Mouse (Mus musculus): Measurements from ENCODE around the gene Btbd17.

The Btbd17 gene

DNA sequence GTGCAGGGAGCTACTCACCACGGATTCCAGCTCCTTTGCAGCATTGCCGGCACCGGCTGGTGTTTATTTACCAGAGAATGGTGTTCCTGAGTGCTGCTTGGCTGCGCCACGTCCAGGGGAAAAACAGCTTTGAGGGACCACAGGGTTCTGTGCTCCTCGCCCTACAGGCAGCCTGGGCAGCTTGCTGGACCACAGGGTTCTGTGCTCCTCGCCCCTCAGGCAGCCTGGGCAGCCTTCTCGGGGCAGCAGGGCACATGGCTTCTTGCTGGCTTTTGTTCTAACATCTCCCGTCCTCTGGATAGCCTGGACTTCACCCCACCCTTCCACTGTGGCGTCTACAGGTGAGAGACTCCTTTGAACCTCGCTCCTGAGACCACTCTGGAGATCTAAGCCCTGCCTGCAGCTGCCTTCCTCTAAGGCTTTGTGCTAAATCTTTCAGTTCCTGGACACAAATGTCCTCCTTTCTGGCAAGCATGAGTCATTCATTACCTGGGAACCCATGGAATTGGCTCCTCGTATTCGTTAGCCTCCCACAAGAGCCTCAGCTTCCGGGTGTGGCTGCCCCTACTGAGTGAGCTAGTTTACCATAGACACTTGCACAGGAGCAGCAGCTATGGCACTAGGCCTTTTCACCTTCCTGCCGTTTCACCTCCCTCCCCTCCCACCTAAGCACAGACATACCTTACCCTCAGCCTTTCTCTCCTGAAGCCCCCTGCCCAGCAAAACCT is 7.0 kb upstream of the Btbd17 start:
- no peak for DNase-seq

DNA sequence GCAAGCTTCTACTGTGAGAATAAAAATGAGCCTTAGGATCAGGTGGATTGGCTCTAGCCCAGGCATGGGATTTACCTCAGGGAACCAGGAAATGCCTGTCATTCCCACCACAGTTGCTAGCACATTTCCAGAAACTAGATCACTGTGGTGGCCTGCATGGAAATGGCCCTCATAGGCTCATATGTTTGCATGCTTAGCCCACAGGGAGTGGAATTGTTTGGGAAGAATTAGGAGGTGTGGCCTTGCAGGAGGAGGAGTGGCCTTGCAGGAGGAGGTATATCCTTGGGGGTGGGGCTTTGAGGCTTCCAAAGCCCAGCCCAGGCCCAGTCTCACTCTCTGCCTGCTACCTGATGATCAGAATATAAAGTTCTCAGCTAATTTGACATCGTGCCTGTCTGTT is 6.2 kb upstream of the Btbd17 start:
- no peak for DNase-seq

DNA sequence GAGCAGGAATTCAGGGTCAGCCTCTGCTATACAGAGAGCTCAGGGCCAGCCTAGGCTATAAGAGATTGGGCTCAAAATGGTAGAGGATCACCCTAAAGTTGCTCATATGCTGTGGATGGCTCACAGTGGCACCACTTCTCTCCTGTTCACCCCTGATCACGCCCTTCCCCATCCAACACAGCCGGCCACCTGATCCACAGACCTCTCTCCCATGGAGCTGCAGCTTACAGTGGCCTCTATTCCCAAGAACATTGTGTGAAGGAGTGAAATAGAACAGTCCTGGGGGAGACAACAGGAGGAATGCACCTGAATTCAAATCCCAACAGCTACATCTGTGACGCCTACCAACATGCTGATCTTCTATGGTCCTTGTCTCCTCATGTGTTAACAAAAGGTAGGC is 2.9 kb upstream of the Btbd17 start, which contains the start of gene Gpr142:
Gpr142 (plus strand) TSS at position 301 of the 400 bp plus-strand sequence.
- DNase-seq: no peak

DNA sequence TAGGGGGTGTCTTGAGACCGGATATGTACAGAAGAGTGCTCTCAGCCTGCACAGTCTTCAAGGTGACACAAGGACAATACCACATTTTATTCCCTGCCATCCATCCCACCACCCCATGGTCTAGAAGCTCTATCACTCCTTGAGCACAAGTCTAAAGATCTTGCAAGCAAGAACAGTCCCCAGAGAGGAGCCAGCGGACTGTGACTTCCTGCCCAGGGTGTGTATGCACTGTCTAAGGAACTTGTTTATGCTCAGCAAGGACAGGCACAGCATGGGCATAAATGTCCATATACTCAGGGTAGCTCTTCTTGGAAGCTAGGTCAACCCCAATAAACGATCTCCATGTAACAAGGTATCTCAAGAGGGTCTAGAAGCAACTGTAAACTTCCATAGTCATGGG is 2.2 kb upstream of the Btbd17 start:
- DNase-seq: no peak

DNA sequence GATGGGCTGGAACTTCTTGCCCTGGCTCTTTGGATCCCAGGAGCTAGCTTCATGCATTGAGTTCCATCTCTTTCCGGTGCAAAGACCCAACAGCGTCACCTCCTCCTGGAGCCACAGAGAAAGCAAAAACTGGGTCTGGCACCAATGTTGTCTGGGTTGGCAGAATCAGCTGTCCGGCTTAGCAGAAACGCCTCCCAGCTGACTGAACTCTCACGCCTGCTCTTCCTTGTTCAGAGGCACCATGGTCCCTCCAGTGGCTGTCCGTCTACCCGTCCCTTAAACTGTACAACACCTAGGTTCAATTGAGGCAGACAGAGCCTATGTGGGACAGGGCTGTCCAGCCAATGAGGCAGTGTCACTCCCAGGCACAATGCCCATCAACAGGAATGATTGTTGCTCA is 1.4 kb upstream of the Btbd17 start:
- no peak for DNase-seq

DNA sequence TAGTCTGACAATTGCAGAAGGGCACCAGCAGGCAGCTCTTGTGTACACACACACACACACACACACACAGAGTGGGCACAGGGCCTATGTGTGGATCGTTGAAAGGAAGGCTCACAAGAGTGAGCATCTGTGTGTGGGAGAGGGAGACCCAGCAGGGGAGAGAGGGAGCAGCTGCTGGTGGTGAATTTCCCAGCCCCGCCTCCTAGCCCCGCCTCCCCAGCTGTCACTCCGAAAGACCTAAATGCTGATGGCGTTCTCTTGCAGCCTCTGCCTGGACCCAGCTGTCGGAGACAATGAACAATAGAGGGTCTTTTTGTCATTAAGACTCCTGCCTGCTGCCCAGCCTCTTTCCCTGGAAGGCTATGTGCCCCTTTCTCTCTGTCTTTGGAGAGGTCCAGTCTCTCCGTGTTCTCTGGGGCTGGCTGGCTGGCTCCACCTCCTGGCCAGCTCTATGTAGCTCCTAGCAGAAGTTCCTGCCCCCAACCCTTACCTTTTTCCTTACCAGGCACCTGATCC is 456 bp downstream of the Btbd17 start:
- DNase-seq: peak; percentile 93

DNA sequence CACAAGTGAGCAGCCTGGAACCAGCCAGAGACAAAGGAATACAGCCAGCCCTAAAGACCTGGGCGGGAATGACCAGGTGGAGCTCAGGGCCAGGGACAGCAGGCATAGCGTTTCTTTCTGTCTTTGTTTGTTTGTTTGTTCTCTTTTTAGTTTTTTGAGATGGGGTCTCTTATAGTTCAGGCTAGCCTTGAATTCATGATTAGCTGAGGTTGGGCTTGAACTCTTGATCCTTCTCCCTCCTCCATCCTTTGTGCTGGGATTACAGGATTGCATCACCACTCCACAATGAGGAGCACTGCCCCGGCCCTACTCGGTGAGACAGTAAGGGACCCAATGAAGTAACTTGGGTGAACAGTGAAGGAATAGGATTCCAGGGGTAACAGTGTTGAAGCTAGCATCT is 1.1 kb downstream of the Btbd17 start:
- no peak for DNase-seq

DNA sequence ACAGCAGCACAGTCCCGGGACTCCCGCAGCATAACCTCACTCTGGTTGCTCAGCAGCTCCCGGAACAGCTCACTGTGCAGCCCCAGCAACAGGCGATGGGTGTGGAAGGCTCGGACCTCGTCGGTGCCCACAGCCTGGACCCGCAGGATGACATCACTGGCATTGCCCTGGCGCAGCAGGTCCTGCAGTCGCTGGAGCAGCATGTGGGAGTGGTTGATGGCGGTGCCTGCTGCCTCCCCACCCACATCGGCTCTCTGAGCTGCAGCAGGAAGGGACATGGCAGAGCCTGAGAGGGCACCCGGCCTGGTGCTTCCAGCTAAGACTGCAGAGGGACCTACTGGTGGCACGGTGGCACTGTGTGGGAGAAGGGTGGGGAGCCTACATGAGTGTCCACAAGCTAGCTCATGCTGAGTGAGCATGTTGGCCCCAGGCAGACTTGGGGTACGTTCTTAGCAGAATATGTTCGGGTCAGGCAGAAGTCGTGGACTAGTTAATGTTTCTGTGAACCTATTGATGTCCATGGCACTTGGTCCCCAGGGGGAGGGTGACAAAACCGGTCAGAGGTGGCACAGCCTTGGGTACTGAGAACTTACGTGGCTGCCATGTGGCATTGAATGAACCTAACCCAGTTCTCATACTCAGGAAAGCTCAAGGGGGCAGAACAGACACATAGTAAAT is 1.7 kb downstream of the Btbd17 start:
- DNase-seq: no peak

DNA sequence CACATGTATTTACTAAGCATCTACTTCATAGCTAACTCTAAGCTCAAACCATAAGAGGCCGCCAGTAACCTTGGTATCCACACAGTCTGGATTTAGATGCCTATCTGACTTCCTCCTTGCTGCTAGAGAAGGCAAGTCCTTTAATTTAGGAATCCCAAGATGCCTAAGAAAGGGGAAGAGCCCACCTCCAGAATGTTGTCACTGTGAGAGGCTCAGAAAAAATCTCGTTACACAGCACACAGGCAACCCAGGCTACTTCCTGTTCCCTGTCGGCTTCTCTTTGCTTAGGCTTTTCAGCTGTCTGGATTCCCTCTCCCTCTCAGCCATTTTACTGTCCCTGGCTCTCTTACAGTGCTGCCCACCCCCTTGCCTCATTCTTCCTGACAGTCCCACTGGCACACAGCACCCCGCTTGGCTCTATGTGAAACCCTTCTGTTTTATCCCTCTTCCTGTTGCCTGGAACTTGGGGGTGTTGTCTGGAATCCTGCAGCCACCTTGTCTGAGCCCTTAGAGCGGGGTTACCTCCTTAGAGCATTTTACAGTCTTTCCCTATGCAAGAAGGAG is 2.7 kb downstream of the Btbd17 start:
- no peak for DNase-seq

DNA sequence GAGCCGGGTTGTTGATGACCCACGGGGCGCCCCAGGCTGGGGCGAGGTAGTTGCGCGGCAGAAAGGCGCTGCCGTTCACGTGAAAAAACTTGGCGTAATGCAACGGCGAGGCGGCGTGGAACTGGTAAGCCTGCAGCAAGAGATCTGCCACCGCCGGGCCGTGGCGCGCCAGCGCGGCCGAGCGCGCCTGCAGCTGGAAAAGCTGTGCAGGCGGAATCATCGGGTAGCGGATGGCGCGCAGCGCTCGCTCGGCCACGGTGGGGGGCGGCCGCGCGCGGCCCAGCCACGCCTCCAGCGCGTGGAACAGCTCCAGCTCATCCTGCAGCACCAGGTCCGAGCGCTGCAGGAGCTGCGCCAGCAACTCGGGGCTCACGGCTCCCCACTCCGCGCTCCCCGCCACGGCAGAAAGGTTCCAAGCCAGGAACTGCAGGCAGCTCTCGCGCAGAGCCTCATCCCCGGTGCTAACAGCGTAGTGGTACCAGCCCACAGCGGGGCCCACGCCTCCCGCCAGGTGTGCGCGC is 3.8 kb downstream of the Btbd17 start:
- DNase-seq: peak; percentile 58

DNA sequence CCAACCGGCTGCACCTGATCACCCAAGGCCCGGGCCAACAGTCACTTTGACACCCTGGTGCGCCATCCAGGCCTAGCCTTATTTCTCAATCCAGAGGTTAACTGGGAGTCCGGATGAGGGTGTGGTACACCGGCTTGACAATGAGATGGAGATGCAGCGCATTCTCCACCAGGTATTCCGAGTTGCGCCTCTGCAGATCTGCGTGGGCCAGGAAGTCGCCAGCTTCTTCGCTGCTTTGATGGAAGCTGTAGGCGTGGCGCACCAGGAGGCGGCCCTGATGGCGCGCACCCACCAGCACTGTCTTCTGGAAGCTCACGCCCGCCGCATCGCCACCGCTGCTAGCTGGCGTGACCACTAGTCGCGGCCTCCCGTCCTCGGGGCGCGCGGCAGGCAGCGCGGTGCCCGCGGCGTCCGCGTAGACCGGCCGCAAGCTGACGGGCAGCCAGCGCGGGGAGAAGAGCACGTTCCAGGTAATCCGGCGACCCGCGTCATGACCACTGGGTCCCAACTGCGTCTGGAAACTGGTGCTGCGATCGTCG is 4.3 kb downstream of the Btbd17 start:
- peak; percentile 49 for DNase-seq

DNA sequence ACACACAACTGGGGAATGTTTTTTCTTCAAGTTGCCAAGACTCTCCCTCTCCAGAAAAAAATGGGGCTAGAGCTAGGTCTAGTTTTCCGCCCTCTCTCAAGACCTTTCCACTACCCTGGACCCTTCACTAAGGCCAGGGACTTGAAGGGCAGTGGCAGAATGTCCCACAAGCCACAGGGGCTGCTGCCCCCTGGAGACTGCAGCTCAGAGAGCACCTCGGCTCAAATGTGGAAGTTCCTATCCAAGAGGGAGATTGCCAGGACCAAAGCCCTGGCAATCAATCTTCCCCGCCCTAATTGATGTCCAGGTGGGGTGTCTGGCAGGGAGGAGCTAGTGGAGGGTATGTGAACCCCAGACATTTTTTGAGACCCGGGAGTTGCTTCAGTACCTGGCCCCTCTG is 4.9 kb downstream of the Btbd17 start:
- DNase-seq: no peak

DNA sequence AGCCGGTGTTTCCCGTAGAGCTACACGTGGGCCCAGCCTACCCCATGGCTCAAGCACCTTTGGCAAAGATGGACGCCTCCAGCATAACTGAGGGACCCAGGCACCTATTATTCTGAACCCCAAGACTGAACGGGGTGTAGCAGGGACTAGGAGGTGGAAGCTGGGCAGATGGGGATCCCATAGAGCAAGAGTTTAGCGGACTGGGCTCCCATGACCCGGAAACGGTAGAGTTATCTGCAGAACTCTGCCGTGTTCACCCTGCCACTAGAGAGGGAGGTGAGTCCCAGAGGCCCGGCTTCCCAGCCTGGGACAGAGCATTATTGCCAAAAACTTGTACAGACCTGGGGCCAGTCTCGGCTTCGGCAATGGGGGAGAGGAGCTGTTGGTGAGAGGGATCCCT is 5.6 kb downstream of the Btbd17 start:
- DNase-seq: no peak

DNA sequence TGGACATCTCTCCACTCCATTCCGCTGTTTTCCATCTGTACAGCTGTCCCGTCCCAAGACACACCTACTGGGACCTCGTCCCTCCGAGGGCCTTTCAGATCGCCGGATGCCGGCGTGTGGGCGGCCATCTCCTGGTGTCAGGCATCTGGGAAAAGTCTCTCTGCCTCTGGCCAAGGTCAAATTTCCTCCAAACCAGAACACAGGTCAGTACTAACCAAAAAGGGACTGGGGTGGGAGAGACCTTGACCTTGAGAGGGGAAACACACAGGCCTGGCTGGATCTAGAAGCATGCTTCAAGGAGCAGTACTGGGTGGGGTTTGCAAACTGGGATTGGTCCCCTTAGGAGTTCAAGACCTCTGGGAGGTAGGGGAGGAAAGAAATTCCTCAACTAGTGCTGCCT is 6.0 kb downstream of the Btbd17 start:
- DNase-seq: no peak

DNA sequence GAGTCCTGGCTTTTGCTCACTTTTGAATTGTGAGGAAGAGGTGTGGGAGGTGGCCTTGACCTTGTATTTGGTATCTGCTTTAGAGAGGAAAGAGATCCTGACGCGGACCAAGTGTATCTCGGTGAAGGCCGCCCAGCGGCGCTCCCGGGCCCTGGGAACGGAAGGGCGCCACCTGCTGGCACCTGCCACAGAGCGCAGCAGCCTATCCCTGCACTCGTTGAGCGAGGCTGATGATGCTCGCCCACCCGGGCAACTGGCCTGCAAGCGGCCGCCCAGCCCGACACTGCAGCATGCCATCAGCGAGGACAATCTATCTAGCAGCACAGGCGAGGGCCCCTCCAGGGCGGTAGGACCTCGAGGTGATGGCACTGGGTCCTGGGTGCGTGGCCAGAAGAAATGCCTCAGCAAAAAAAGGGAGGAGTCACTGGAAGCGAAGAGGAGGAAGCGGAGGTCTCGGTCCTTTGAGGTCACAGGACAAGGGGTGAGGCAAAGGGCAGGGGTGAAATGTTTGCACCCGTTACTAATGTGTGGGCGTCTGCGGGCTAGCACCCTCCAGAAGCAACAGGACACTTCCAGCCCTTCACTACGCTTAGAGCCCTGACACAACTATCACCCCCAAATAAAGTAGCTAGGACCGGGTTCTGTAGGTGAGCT is 6.6 kb downstream of the Btbd17 start:
- peak; percentile 78 for DNase-seq

DNA sequence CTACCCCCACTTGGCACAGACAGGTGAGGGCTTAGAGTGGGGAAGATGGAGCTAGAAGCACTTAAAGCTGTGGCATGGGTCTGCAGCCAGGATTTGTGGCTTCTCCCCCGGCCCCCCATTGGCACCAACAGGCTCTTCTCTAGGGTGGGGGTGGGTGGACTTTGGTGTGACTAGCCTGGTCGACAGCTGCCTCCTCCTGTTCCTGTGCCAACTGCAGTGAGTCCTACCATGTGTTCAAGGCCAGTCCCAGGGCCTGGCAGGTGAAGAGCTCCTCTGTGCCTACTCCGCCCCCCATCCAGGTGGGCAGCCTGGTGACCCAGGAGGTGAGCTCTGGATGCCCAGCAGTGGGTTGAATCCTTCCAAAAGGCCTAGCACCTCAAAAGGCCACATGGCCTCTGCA is 8.1 kb downstream of the Btbd17 start:
- no peak for DNase-seq

DNA sequence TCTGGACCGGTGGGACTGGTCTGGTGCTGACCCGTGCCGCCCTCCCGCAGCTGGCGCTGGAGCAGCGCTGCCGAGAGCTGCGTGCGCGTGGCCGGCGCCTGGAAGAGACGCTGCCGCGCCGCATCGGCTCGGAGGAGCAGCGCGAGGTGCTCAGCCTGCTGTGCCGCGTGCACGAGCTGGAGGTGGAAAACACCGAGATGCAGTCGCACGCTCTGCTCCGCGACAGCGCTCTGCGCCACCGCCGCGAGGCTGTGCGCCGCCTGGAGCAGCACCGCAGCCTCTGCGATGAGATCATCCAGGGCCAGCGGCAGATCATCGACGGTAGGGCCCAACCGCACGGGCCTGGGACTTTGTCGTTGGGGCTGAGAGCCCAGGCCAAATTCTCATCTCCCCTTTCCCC is 9.4 kb downstream of the Btbd17 start:
- peak; percentile 77 for DNase-seq

DNA sequence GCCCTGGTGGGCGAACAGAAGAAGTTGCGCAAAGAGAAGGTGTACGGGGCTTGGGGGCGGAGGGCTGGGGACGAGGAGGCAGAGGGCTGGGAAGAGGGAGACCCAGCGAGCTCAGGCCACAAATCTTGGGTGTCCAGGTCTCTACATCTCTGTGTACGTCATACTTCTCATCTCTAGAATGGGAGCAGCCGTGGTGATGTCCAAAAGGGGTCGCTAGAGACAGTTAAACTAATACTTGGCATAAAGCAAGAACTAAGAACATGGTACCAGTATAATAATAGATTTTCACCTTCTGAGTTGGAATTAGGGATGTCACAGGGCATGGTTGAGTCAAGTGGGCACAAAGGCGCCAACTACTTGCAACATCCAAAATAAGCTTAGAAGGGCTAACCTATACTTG is 9.9 kb downstream of the Btbd17 start:
- DNase-seq: no peak

DNA sequence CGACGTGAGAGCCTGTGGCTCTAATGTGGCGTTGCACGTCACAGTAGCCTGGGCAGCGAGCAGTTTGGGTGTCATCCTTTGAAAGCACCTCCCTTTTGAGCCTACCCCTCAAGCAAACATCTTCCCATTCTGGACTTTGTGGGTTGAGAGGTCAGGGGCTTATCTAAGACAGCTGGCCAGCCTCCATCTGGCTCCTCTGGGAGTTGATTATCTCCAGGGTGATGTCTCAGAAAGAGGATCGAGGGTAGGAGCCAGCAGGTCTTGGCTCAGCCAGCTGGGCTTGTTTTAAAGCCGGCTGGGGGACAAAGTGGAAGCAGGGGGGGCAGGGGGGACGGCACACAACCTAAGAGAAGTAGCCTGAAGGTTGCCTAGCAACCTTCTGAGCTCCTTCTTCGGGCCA is 15.7 kb downstream of the Btbd17 start:
- no peak for DNase-seq

DNA sequence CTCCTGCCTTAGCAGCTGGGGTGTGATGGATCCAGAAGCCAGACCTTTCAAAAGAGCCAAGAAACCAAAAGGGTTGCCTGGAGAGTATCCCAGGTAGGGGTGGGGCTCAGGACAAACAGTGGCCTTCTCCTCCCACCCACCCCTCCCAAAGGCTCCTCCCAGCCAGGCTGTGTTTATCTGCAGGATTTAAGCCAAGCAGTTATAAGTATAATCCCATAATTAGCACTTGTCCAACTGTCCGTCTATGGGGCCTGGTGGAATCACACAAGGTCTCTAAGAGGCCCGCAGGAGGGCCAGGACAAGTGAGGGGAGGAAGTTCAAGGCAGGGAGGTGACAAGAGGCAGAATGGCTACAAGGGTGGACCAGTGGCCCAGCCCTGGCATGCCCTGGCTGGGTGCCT is 23.8 kb downstream of the Btbd17 start:
- no peak for DNase-seq

DNA sequence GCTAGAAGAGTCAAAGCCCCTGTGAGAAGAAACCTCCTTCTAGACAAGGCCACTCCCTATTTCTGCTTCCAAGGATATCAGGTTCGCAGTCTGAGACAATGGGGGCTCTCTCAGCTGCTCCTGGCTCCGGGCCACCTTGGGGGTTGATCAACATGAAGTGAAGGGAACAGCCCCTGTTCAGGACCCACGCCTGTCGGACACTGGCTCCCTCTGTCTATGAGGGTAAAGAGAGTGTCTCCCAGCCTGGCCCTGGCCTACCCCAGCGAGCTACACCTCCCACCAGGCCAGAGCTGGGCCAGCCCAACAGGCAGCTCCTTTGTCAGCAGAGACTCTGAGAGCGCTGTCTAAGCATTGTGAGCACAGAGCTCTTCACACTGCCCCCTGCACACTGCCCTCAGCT is 25.8 kb downstream of the Btbd17 start:
- DNase-seq: no peak

DNA sequence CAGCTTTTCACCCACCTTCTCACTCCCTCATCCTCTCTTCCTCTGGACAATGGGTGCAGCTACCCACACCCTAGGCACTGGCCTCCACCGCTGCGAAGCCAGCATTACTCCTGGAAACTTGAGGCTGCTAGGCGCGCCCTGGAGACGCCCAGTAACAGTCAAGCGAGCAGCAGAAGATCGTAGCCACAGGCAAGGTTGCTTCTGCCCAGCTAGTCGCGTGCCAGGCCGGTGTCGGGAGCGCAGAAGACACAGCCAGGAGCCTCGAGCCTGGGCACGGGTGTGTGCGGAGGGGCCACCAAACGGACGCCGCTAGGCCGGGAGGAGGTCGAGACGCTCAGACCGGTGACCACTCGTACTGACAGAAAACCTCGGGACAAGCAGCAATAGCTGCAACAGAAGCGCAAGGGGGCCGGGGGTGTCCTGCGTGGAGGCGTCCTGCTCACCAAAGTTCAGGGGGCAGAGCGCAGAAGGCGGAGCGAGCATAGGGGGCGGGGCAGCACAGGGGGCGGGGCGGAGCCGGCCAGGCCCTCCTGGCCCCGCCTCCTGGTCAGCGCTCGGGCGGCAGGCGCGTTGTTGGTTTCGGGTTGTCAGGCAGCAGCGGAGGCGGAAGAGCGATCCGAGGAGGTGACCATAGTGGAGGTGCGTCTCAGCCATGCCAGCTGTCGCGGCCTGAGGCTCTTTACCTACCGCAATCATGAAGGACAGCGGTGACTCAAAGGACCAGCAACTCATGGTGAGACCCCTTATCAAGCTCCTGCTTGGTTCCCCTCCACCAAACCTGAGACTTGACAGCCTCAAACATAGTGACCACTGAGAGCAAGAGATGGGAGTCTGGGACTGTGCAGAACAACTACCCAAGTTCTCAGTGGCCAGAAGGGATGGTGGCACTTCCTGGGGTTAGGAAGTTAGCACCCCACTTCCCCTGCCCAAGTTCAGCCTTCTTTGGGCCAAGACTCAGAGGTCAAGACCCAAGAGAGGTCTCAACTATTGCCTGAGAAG is 30.6 kb downstream of the Btbd17 start, which contains the start of gene Kif19a:
Kif19a (plus strand) TSS at position 569 of the 999 bp plus-strand sequence.
- DNase-seq: no peak

Data from right cerebral cortex, adult 18-20 months (tissue).